Comparison of ENCODE assay signal across 8 mouse cellular contexts in genomic region chr17:35164568-35165450, GRCm38 (mm10). TPM values are rescaled to one million over a fixed set of nuclear protein-coding genes. Genes with fewer than 3 reads are reported as not detected.
DNase-seq lines count a peak whose midpoint lies in the region; ATAC-seq and TF ChIP-seq lines count a peak whose summit lies in the region.

Gene Prrc2a, minus strand, starts transcription at chr17:35164897.

- H3K27me3 ChIP-seq in forebrain, embryonic 10.5 days (ENCODE audit: poor library complexity, severe bottlenecking) = no peaks in the 10 kb centered on the region
- H3K27me3 ChIP-seq in heart, embryonic 15.5 days = no peaks in the 10 kb centered on the region
- H3K27me3 ChIP-seq in liver, embryonic 14.5 days (ENCODE audit: control insufficient read depth, insufficient read depth, low read length) = no peaks in the 10 kb centered on the region
- H3K27me3 ChIP-seq in neural tube, embryonic 11.5 days (ENCODE audit: control insufficient read depth, insufficient read depth, low read length) = no peaks in the 10 kb centered on the region
- H3K27me3 ChIP-seq in stomach, postnatal 0 days (ENCODE audit: control insufficient read depth, insufficient read depth, low read length) = no peaks in the 10 kb centered on the region

- H3K4me1 ChIP-seq in forebrain, embryonic 10.5 days = peaks cover 38% of the 10 kb centered on the region
- H3K4me1 ChIP-seq in heart, embryonic 15.5 days (replicated peaks) = peaks cover 31% of the 10 kb centered on the region
- H3K4me1 ChIP-seq in liver, embryonic 14.5 days (replicated peaks; ENCODE audit: control insufficient read depth in 2 of 2, insufficient read depth in 2 of 2, low read length in 1 of 2) = peaks cover 4 to 21% of the 10 kb centered on the region in 2 experiments
- H3K4me1 ChIP-seq in neural tube, embryonic 11.5 days (ENCODE audit: control insufficient read depth, insufficient read depth, low read length) = peaks cover 16% of the 10 kb centered on the region
- peaks cover 5% of the 10 kb centered on the region for H3K4me1 ChIP-seq in stomach, postnatal 0 days (replicated peaks; ENCODE audit: control insufficient read depth, insufficient read depth)

- H3K36me3 ChIP-seq in forebrain, embryonic 10.5 days (replicated peaks) = peaks cover 36% of the 10 kb centered on the region
- H3K36me3 ChIP-seq in heart, embryonic 15.5 days = peaks cover 19% of the 10 kb centered on the region
- peaks cover 25% of the 10 kb centered on the region for H3K36me3 ChIP-seq in liver, embryonic 14.5 days (replicated peaks; ENCODE audit: control insufficient read depth, insufficient read depth, low read depth)
- peaks cover 19% of the 10 kb centered on the region for H3K36me3 ChIP-seq in neural tube, embryonic 11.5 days (ENCODE audit: control insufficient read depth, insufficient read depth, low read length)
- H3K36me3 ChIP-seq in stomach, postnatal 0 days (ENCODE audit: control insufficient read depth, insufficient read depth, low read length) = peaks cover 21% of the 10 kb centered on the region

- H3K27ac ChIP-seq in forebrain, embryonic 10.5 days = peak within 1 kb of the TSS; percentile 99
- H3K27ac ChIP-seq in heart, embryonic 15.5 days = peak within 1 kb of the TSS; percentile 97
- H3K27ac ChIP-seq in liver, embryonic 14.5 days = peak within 1 kb of the TSS; percentile 88
- peak within 1 kb of the TSS; percentile 93 for H3K27ac ChIP-seq in neural tube, embryonic 11.5 days (ENCODE audit: low read depth, low read length)
- peak within 1 kb of the TSS; percentile 98 for H3K27ac ChIP-seq in stomach, postnatal 0 days (replicated peaks)

- peak within 1 kb of the TSS; percentile 92 for H3K4me2 ChIP-seq in heart, embryonic 15.5 days
- peak within 1 kb of the TSS; percentile 90 for H3K4me2 ChIP-seq in liver, embryonic 14.5 days (ENCODE audit: low read depth)
- peak within 1 kb of the TSS; percentile 79 for H3K4me2 ChIP-seq in neural tube, embryonic 11.5 days (ENCODE audit: low read depth)
- peak within 1 kb of the TSS; percentile 78 for H3K4me2 ChIP-seq in stomach, postnatal 0 days (replicated peaks; ENCODE audit: low read depth)

- under 1% methylated on average over 80 of the region's 89 CpGs for WGBS in forebrain, embryonic 10.5 days
- under 1% methylated on average over 77 of the region's 89 CpGs for WGBS in heart, embryonic 15.5 days
- WGBS in liver, embryonic 14.5 days (ENCODE audit: insufficient replicate concordance) = under 1% methylated on average over 72 of the region's 89 CpGs
- WGBS in neural tube, embryonic 11.5 days = under 1% methylated on average over 67 of the region's 89 CpGs
- under 1% methylated on average over 62 of the region's 89 CpGs for WGBS in stomach, postnatal 0 days

- peak within 1 kb of the TSS; percentile 98 for H3K9ac ChIP-seq in heart, embryonic 15.5 days
- H3K9ac ChIP-seq in liver, embryonic 14.5 days (replicated peaks) = peak within 1 kb of the TSS; percentile 99
- H3K9ac ChIP-seq in neural tube, embryonic 11.5 days (ENCODE audit: low read length) = peak within 1 kb of the TSS; percentile 99
- peak within 1 kb of the TSS; percentile 99 for H3K9ac ChIP-seq in stomach, postnatal 0 days (ENCODE audit: low read length)

- no peak for TF ChIP-seq CTCF in liver, embryonic 14.5 days (IDR thresholded peaks at IDR 0.05; ENCODE audit: low read depth)
- TF ChIP-seq CTCF in stomach, postnatal 0 days (IDR thresholded peaks at IDR 0.05; ENCODE audit: low read depth) = peak; percentile 4; the same call in 1 of the 2 replicates

- peak; percentile 97 for ATAC-seq in heart, embryonic 15.5 days (replicated peaks; ENCODE audit: insufficient number of reproducible peaks, insufficient read depth, low FRiP score, low read depth)
- ATAC-seq in liver, embryonic 14.5 days (ENCODE audit: insufficient read depth) = peak; percentile 95
- ATAC-seq in neural tube, embryonic 11.5 days (ENCODE audit: insufficient read depth, low FRiP score, low TSS enrichment) = peak; percentile 94
- peak; percentile 97 for ATAC-seq in stomach, postnatal 0 days (ENCODE audit: low FRiP score, low TSS enrichment)

- H3K9me3 ChIP-seq in forebrain, embryonic 10.5 days = no peaks in the 10 kb centered on the region
- H3K9me3 ChIP-seq in heart, embryonic 15.5 days (replicated peaks) = no peaks in the 10 kb centered on the region
- no peaks in the 10 kb centered on the region for H3K9me3 ChIP-seq in liver, embryonic 14.5 days (ENCODE audit: control insufficient read depth, low read length)
- H3K9me3 ChIP-seq in neural tube, embryonic 11.5 days (ENCODE audit: control insufficient read depth, low read length) = no peaks in the 10 kb centered on the region
- H3K9me3 ChIP-seq in stomach, postnatal 0 days (ENCODE audit: control insufficient read depth, low read length) = no peaks in the 10 kb centered on the region

- 0 out of 2 replicates have a peak, but pooled peaks have one; percentile 10 for TF ChIP-seq EP300 in liver, embryonic 14.5 days (IDR thresholded peaks at IDR 0.05; ENCODE audit: low read depth)
- no peak for TF ChIP-seq EP300 in stomach, postnatal 0 days (optimal IDR thresholded peaks at IDR 0.05)

- peak; percentile 95 for DNase-seq in CD8-positive naive resting alpha-beta T cell, adult 2 months (ENCODE audit: low read depth in 2 of 2, low spot score in 2 of 2)
- peak; percentile 98 for DNase-seq in c-Kit-positive CD71-negative TER-119-negative erythroid progenitor cells, embryonic 14.5 days (ENCODE audit: low read depth)
- peak; percentile 99 for DNase-seq in forebrain, embryonic 10.5 days (ENCODE audit: extremely low spot score, low spot score)
- peak; percentile 98 to 99 for DNase-seq in kidney, postnatal 25 days
- peak; percentile 97 to 98 (median 97) for DNase-seq in liver, embryonic 14.5 days (ENCODE audit: low read depth in 3 of 3, low spot score in 3 of 3)
- peak; percentile 98 for DNase-seq in neural tube, embryonic 11.5 days (ENCODE audit: low spot score)
- peak; percentile 97 for DNase-seq in stomach, postnatal 0 days (ENCODE audit: low spot score)

- peak within 1 kb of the TSS; percentile 99 for H3K4me3 ChIP-seq in forebrain, embryonic 10.5 days
- peak within 1 kb of the TSS; percentile 92 for H3K4me3 ChIP-seq in heart, embryonic 15.5 days
- peak within 1 kb of the TSS; percentile 95 to 99 for H3K4me3 ChIP-seq in liver, embryonic 14.5 days (ENCODE audit: insufficient read depth in 1 of 2, low read depth in 2 of 2, low read length in 2 of 2)
- H3K4me3 ChIP-seq in neural tube, embryonic 11.5 days (ENCODE audit: low read depth, low read length) = peak within 1 kb of the TSS; percentile 86
- peak within 1 kb of the TSS; percentile 100 for H3K4me3 ChIP-seq in stomach, postnatal 0 days (ENCODE audit: low read depth, low read length)

RNA-seq across cellular contexts. Expression of gene Prrc2a, which starts in this region (rescaled TPM):
- polyA plus RNA-seq in forebrain, embryonic 10.5 days (2016; fragmentation: Nextera tagmentation; extraction: Ambion mirVana) = 195 and 200 TPM in 2 replicates
- polyA plus RNA-seq in heart, embryonic 15.5 days (2015; fragmentation: Nextera tagmentation; extraction: Ambion mirVana) = 95.1 and 142 TPM in 2 replicates
- 61.4 and 67.5 TPM in 2 replicates for polyA plus RNA-seq in liver, embryonic 14.5 days (2012; rRNA removed)
- 33.4 and 46.0 TPM in 2 replicates for polyA plus RNA-seq in liver, embryonic 14.5 days (2014; fragmentation: Nextera tagmentation; extraction: Ambion mirVana)
- polyA plus RNA-seq in neural tube, embryonic 11.5 days (2014; fragmentation: Nextera tagmentation; extraction: Ambion mirVana) = 185 and 194 TPM in 2 replicates
- 45.4 and 49.3 TPM in 2 replicates for polyA plus RNA-seq in stomach, postnatal 0 days (2015; fragmentation: Nextera tagmentation; extraction: Ambion mirVana)

Comparison
In these comparisons a context has a peak if more than half of its experiments do, and no peak if none do; other contexts are left out.
1. Peak in every context shown above with its lines: DNase-seq, ATAC-seq, H3K4me3 ChIP-seq and H3K27ac ChIP-seq.